Mouse (Mus musculus): ENCODE results near the gene Slc44a4. TPM values are rescaled to one million over a fixed set of nuclear protein-coding genes. Genes with fewer than 3 reads are reported as not detected.
"Not testable (repeated sequence)": the region's sequence is repeated elsewhere in the genome, so short reads cannot be mapped to it uniquely, and the experiment has no call there.

Slc44a4 gene
- polyA plus RNA-seq, 1 experiment from 2014 or later, result not detected

- ATAC-seq (ENCODE audit: insufficient number of reproducible peaks, low FRiP score, low TSS enrichment, low read depth) (no peak), DNase-seq (ENCODE audit: low spot score) (no peak)
- WGBS, result 88% methylated on average over 4 of the region's 4 CpGs
- Histone ChIP-seq H3K9me3 (ENCODE audit: control insufficient read depth, low read length) (no peaks in the 10 kb centered on the region), H3K36me3 (ENCODE audit: control insufficient read depth, insufficient read depth, low read length) (no peaks in the 10 kb centered on the region), H3K4me2 (ENCODE audit: low read depth, severe bottlenecking) (no peak overlapping the region), H3K27me3 (ENCODE audit: control insufficient read depth, insufficient read depth, low read length) (no peaks in the 10 kb centered on the region), H3K27ac (replicated peaks; ENCODE audit: low read depth, low read length) (no peak overlapping the region), H3K4me1 (ENCODE audit: control insufficient read depth, insufficient read depth, low read length) (0 out of 2 replicates have a peak, but pooled peaks cover 4% of the 10 kb centered on the region), H3K9ac (ENCODE audit: low read length) (no peak overlapping the region), H3K4me3 (ENCODE audit: low read depth, low read length) (no peak overlapping the region)
Observed at GRCm38 (mm10) chr17:34943128-34943815, 29.0 kb downstream of the Slc44a4 start.

DNA sequence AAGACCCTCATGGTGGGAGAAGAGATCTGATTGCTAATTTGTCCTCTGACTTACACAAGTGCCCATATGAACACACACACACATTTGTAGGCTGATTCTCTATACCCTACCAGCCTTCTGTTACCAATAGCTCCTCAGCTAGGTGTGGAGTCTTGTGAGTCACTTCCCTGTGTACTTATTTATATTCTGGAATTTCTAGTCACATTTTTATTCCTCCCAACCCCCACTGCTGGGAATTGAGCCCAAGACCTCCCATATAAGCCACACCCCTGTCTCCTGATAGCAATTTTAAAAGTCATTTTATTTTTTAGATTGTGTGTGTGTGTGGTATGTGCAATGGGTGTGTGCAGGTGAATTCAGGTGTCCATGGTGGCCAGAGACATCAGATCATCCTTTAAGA, 30.1 kb downstream of the Slc44a4 start:
- no peak overlapping the region for H3K4me3 ChIP-seq (ENCODE audit: low read depth, low read length)
- DNase-seq (ENCODE audit: low spot score) (no peak), ATAC-seq (ENCODE audit: insufficient number of reproducible peaks, low FRiP score, low TSS enrichment, low read depth) (no peak)
- no peaks in the 10 kb centered on the region for H3K36me3 ChIP-seq (ENCODE audit: control insufficient read depth, insufficient read depth, low read length)
- no peak overlapping the region for H3K27ac ChIP-seq (replicated peaks; ENCODE audit: low read depth, low read length)
- H3K27me3 ChIP-seq (ENCODE audit: control insufficient read depth, insufficient read depth, low read length), result no peaks in the 10 kb centered on the region
- H3K4me2 ChIP-seq (ENCODE audit: low read depth, severe bottlenecking), result no peak overlapping the region
- H3K9ac ChIP-seq (ENCODE audit: low read length), result no peak overlapping the region
- H3K4me1 ChIP-seq (ENCODE audit: control insufficient read depth, insufficient read depth, low read length), result 0 out of 2 replicates have a peak, but pooled peaks cover 4% of the 10 kb centered on the region
- H3K9me3 ChIP-seq (ENCODE audit: control insufficient read depth, low read length), result no peaks in the 10 kb centered on the region

GRCm38 (mm10) chr17:34946486-34947140, 32.3 kb downstream of the Slc44a4 start:
- DNase-seq (ENCODE audit: low spot score) (no peak), ATAC-seq (ENCODE audit: insufficient number of reproducible peaks, low FRiP score, low TSS enrichment, low read depth) (no peak)
- no peak overlapping the region for H3K27ac ChIP-seq (replicated peaks; ENCODE audit: low read depth, low read length)
- H3K36me3 ChIP-seq (ENCODE audit: control insufficient read depth, insufficient read depth, low read length), result peaks cover 14% of the 10 kb centered on the region; the same call in 1 of the 2 replicates
- no peak overlapping the region for H3K9ac ChIP-seq (ENCODE audit: low read length)
- WGBS, result 92% methylated on average over 5 of the region's 5 CpGs
- no peaks in the 10 kb centered on the region for H3K9me3 ChIP-seq (ENCODE audit: control insufficient read depth, low read length)
- H3K4me1 ChIP-seq (ENCODE audit: control insufficient read depth, insufficient read depth, low read length), result 0 out of 2 replicates have a peak, but pooled peaks cover 2% of the 10 kb centered on the region
- H3K27me3 ChIP-seq (ENCODE audit: control insufficient read depth, insufficient read depth, low read length), result no peaks in the 10 kb centered on the region
- H3K4me2 ChIP-seq (ENCODE audit: low read depth, severe bottlenecking), result no peak overlapping the region
- H3K4me3 ChIP-seq (ENCODE audit: low read depth, low read length), result no peak overlapping the region

- H3K27me3 ChIP-seq (ENCODE audit: control insufficient read depth, insufficient read depth, low read length), result no peaks in the 10 kb centered on the region
- H3K9ac ChIP-seq (ENCODE audit: low read length), result no peak overlapping the region
Observed at GRCm38 (mm10) chr17:34947606-34948005, 33.3 kb downstream of the Slc44a4 start.

DNA sequence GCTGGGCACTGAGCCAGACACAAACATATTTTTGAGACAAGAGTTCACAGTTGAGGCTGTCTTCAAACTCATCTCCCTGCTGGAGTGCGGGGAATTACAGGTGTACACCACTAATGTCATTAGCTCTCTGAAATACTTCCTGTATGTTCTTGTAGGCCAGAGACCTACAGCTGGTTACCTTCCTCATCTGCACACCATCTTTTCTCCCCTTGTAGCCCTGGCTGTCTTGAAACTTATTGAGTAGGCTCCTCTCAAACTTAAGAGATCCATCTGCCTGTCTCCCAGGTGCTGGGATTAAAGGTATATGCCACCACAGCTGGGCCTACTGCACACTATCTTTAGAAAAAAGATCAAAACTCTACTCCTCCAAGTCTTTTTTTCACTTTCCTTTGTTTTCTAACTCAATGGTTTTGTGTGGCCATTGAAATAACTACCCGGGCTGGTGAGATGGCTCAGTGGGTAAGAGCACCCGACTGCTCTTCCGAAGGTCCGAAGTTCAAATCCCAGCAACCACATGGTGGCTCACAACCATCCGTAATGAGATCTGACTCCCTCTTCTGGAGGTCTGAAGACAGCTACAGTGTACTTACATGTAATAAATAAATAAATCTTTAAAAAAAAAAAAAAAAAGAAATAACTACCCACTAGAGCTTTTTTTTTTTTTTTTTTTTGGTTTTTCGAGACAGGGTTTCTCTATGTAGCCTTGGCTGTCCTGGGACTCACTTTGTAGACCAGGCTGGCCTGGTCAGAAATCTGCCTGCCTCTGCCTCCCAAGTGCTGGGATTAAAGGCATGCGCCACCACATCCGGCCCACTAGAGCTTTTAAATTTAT, 34.7 kb downstream of the Slc44a4 start:
- ATAC-seq (ENCODE audit: insufficient number of reproducible peaks, low FRiP score, low TSS enrichment, low read depth); H3K27me3 ChIP-seq (ENCODE audit: control insufficient read depth, insufficient read depth, low read length); H3K27ac ChIP-seq (replicated peaks; ENCODE audit: low read depth, low read length); H3K4me1 ChIP-seq (ENCODE audit: control insufficient read depth, insufficient read depth, low read length); H3K9ac ChIP-seq (ENCODE audit: low read length); H3K4me2 ChIP-seq (ENCODE audit: low read depth, severe bottlenecking); H3K9me3 ChIP-seq (ENCODE audit: control insufficient read depth, low read length): not testable (repeated sequence)
- Histone ChIP-seq H3K36me3 (ENCODE audit: control insufficient read depth, insufficient read depth, low read length) (peaks cover 14% of the 10 kb centered on the region; the same call in 1 of the 2 replicates), H3K4me3 (ENCODE audit: low read depth, low read length) (peak overlapping the region; percentile 10; the same call in 1 of the 2 replicates)
- 65% methylated on average over 9 of the region's 9 CpGs for WGBS
- peak; percentile 28 for DNase-seq (ENCODE audit: low spot score)

More at GRCm38 (mm10) chr17:34947606-34948005, 33.3 kb downstream of the Slc44a4 start:
- DNase-seq (ENCODE audit: low spot score), result peak; percentile 51
- peaks cover 14% of the 10 kb centered on the region; the same call in 1 of the 2 replicates for H3K36me3 ChIP-seq (ENCODE audit: control insufficient read depth, insufficient read depth, low read length)
- H3K27ac ChIP-seq (replicated peaks; ENCODE audit: low read depth, low read length), result no peak overlapping the region
- no peak overlapping the region for H3K4me3 ChIP-seq (ENCODE audit: low read depth, low read length)
- no peaks in the 10 kb centered on the region for H3K9me3 ChIP-seq (ENCODE audit: control insufficient read depth, low read length)
- H3K4me1 ChIP-seq (ENCODE audit: control insufficient read depth, insufficient read depth, low read length), result no peaks in the 10 kb centered on the region
- no peak overlapping the region for H3K4me2 ChIP-seq (ENCODE audit: low read depth, severe bottlenecking)
- ATAC-seq (ENCODE audit: insufficient number of reproducible peaks, low FRiP score, low TSS enrichment, low read depth), result no peak
- 32% methylated on average over 8 of the region's 8 CpGs for WGBS

DNA sequence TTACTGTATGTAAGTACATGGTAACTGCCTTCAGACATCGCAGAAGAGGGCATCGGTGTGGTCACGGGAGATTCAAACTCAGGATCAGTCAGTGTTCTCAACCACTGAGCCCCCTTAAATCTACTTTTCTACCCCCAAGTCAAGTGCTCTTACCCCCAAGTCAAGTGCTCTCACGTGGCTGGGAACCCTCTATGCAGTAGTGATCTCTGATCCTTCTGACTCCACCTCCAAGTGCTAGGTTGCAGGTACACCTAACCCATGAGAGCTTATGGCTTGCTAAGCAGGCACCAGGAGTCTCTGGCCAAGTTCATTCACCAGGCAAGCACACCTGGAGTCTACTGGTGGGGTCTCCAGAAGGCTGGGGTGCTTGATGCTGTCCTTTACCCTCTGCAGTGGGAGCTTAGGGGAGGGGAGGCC, 35.3 kb downstream of the Slc44a4 start:
- H3K9ac ChIP-seq (ENCODE audit: low read length), result no peak overlapping the region
- H3K27me3 ChIP-seq (ENCODE audit: control insufficient read depth, insufficient read depth, low read length), result no peaks in the 10 kb centered on the region
- no peaks in the 10 kb centered on the region for H3K4me1 ChIP-seq (ENCODE audit: control insufficient read depth, insufficient read depth, low read length)
- peak overlapping the region; percentile 10; the same call in 1 of the 2 replicates for H3K4me2 ChIP-seq (ENCODE audit: low read depth, severe bottlenecking)
- peaks cover 14% of the 10 kb centered on the region; the same call in 1 of the 2 replicates for H3K36me3 ChIP-seq (ENCODE audit: control insufficient read depth, insufficient read depth, low read length)
- DNase-seq (ENCODE audit: low spot score) (peak; percentile 57), ATAC-seq (ENCODE audit: insufficient number of reproducible peaks, low FRiP score, low TSS enrichment, low read depth) (no peak)
- 0 out of 2 replicates have a peak overlapping the region, but pooled peaks have one; percentile 88 for H3K4me3 ChIP-seq (ENCODE audit: low read depth, low read length)
- no peaks in the 10 kb centered on the region for H3K9me3 ChIP-seq (ENCODE audit: control insufficient read depth, low read length)
- 32% methylated on average over 4 of the region's 4 CpGs for WGBS
- H3K27ac ChIP-seq (replicated peaks; ENCODE audit: low read depth, low read length), result no peak overlapping the region

GRCm38 (mm10) chr17:34950514-34951455, 36.5 kb downstream of the Slc44a4 start:
- peak overlapping the region; percentile 88 for H3K4me3 ChIP-seq (ENCODE audit: low read depth, low read length)
- no peaks in the 10 kb centered on the region; the same call in 1 of the 2 replicates for H3K27me3 ChIP-seq (ENCODE audit: control insufficient read depth, insufficient read depth, low read length)
- no peaks in the 10 kb centered on the region for H3K4me1 ChIP-seq (ENCODE audit: control insufficient read depth, insufficient read depth, low read length)
- H3K9ac ChIP-seq (ENCODE audit: low read length), result peak overlapping the region; percentile 98
- no peak for ATAC-seq (ENCODE audit: insufficient number of reproducible peaks, low FRiP score, low TSS enrichment, low read depth)
- peak; percentile 27 for DNase-seq (ENCODE audit: low spot score)
- H3K36me3 ChIP-seq (ENCODE audit: control insufficient read depth, insufficient read depth, low read length), result peaks cover 14% of the 10 kb centered on the region; the same call in 1 of the 2 replicates
- 19% methylated on average over 10 of the region's 10 CpGs for WGBS
- H3K27ac ChIP-seq (replicated peaks; ENCODE audit: low read depth, low read length), result peak overlapping the region; percentile 87
- H3K9me3 ChIP-seq (ENCODE audit: control insufficient read depth, low read length), result no peaks in the 10 kb centered on the region
- peak overlapping the region; percentile 87 for H3K4me2 ChIP-seq (ENCODE audit: low read depth, severe bottlenecking)
